Mouse (Mus musculus): ENCODE data around the gene St6gal1.

GRCm38 (mm10) chr16:23223166-23223870 is 1.2 kb upstream of the St6gal1 start:
- TF ChIP-seq CTCF (IDR thresholded peaks at IDR 0.05; ENCODE audit: borderline replicate concordance, extremely low read depth, insufficient read depth, insufficient read length), result no peak
- TF ChIP-seq POLR2A (IDR thresholded peaks at IDR 0.05; ENCODE audit: borderline replicate concordance, extremely low read depth, insufficient read depth, insufficient read length, poor library complexity, severe bottlenecking), result no peak

All from brain, embryonic 14.5 days (tissue).